Mouse (Mus musculus) neutrophil, adult 5-6 weeks (primary cell): ENCODE measurements around the gene Gm3127. TPM values are rescaled to one million over a fixed set of nuclear protein-coding genes. Genes with fewer than 3 reads are reported as not detected.
"Not testable (repeated sequence)": the region's sequence is repeated elsewhere in the genome, so short reads cannot be mapped to it uniquely, and the experiment has no call there.

Source experiments
- ATAC-seq: fragments of 151-379, 151-347 bp; 2 replicates; pipeline ENCODE4 v1.8.0; 2017; ENCODE audit warnings: mild to moderate bottlenecking, moderate TSS enrichment; ENCODE audit not compliant: insufficient number of reproducible peaks, poor library complexity, low FRiP score, severe bottlenecking; ENCODE audit errors: extremely low read depth
- total RNA-seq: library from RNA; stranded (forward); fragments of 200-1000 nt; gene quantifications from 2 replicates; pipeline ENCODE4 v1.2.3, GENCODE M21; 2017

Gm3127 gene
- total RNA-seq = not detected in 2 replicates

DNA sequence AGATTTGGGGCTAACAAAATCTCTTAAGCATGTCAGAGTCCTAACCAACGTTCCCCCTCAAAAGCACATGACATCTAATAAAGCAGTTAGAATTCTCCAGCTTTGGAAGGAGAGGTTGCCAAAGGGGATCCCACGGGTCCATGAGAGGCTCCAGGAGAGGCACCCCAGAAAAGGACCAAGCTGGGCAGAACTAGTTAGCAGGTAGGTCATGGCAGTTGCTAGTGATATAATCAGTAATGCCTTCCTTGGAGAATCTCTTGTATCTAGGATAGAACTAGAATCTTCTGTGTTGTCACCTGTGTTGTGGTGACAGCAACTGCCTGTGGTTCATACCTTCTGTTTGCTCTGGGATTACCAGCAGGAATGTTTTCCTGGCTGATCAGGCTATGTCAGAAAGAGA is at the start of gene Gm3127:
Gene Gm3127 (plus strand): TSS at position 301 of the 400 bp plus-strand sequence.
- ATAC-seq = not testable (repeated sequence)

- ATAC-seq = not testable (repeated sequence)
Observed at GRCm38 (mm10) chr14:4141646-4142045, 23.2 kb upstream of the Gm3127 start.

DNA sequence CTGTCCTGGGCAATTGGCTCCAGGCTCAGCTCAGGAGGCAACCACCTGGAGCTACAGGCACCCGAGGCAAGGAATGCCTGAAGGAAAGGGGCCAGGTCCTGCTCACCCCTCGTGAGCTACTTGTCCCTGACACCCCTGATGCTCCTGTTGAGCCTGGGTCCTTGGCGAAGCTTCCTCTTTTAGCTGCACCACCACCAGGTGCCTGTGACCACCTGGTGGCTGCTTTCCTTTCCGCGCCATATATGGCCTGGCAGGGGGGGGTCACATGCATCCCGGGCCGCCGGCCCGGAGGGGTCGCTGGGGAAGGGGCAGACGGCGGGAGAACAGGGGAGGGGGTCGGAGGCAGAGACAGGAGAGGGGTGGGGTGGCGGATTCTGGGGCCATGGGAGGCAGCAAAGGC is 17.2 kb downstream of the Gm3127 start:
- not testable (repeated sequence) for ATAC-seq

GRCm38 (mm10) chr14:4182491-4183210 is 17.8 kb downstream of the Gm3127 start, which contains the start of gene Gm2974:
TSS of gene Gm2974 (plus strand) at chr14:4182576.
- ATAC-seq = not testable (repeated sequence)

DNA sequence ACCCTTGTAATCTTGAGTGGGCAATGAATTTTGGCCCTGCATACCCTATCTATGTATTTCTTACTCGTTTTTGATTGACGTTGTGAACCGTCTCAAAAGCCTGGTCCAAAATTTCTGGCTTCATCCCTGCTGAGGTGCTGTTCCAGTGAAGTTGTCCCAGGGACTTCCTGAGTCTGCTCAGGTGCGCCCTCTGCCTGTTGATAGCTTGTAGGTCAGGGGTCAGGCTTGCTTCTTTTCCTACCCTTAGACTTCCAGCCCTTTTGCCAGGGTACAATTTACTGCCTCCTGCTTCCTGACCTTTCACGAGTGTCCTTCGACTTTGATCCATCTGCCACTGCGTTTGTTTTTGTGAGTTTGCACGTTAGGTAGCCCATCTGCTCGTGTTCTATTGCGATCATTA is 18.5 kb downstream of the Gm3127 start:
- not testable (repeated sequence) for ATAC-seq

Other genes starting within 250 kb of the Gm3127 start
- not detected in 2 replicates for gene Gm3029, start 233.3 kb upstream of the Gm3127 start, total RNA-seq
- gene Gm3095, start 201.5 kb upstream of the Gm3127 start, total RNA-seq = 0.23 TPM in 1 of 2 replicates, not detected in the other
- not detected in 2 replicates for gene Gm3099, start 166.6 kb upstream of the Gm3127 start, total RNA-seq
- gene Gm5796, start 141.1 kb upstream of the Gm3127 start, total RNA-seq = not detected in 2 replicates
- gene Gm3115, start 80.9 kb upstream of the Gm3127 start, total RNA-seq = not detected in 2 replicates
- not detected in 2 replicates for gene Gm8108, start 54.5 kb upstream of the Gm3127 start, total RNA-seq
- not detected in 2 replicates for gene Gm2974, start 17.5 kb downstream of the Gm3127 start, total RNA-seq
- 0.23 TPM in 1 of 2 replicates, not detected in the other for gene Gm3138, start 84.6 kb downstream of the Gm3127 start, total RNA-seq
- gene Gm3149, start 152.3 kb downstream of the Gm3127 start, total RNA-seq = not detected in 2 replicates
- not detected in 2 replicates for gene 2610042L04Rik, start 169.7 kb downstream of the Gm3127 start, total RNA-seq
- not detected in 2 replicates for gene Gm3159, start 232.5 kb downstream of the Gm3127 start, total RNA-seq